Mouse (Mus musculus): ENCODE data around the gene Vps36.

Vps36 gene

GRCm38 (mm10) chr8:22262267-22262666 lies 69.7 kb downstream of the Vps36 start:
- Histone ChIP-seq H3K4me3 (replicated peaks; ENCODE audit: low read length) (no peak overlapping the region), H3K9me3 (ENCODE audit: low read length) (no peaks in the 10 kb centered on the region), H3K27me3 (ENCODE audit: insufficient read depth, low read length) (peaks cover 23% of the 10 kb centered on the region), H3K4me1 (replicated peaks; ENCODE audit: low read depth, low read length) (peaks cover 25% of the 10 kb centered on the region), H3K36me3 (ENCODE audit: insufficient read depth, low read length) (no peaks in the 10 kb centered on the region)
- no peak for TF ChIP-seq NANOG (IDR thresholded peaks at IDR 0.05; ENCODE audit: borderline replicate concordance, low read length)
- TF ChIP-seq CTCF (conservative IDR thresholded peaks at IDR 0.05; ENCODE audit: low read length), result no peak
- no peak for TF ChIP-seq POU5F1 (IDR thresholded peaks at IDR 0.05; ENCODE audit: borderline replicate concordance, low read length)

GRCm38 (mm10) chr8:22264292-22264691 lies 71.7 kb downstream of the Vps36 start:
- Histone ChIP-seq H3K36me3 (ENCODE audit: insufficient read depth, low read length) (no peaks in the 10 kb centered on the region), H3K27me3 (ENCODE audit: insufficient read depth, low read length) (peaks cover 3% of the 10 kb centered on the region), H3K4me3 (replicated peaks; ENCODE audit: low read length) (no peak overlapping the region), H3K4me1 (replicated peaks; ENCODE audit: low read depth, low read length) (peaks cover 13% of the 10 kb centered on the region), H3K9me3 (ENCODE audit: low read length) (no peaks in the 10 kb centered on the region)
- TF ChIP-seq CTCF (conservative IDR thresholded peaks at IDR 0.05; ENCODE audit: low read length), result no peak
- TF ChIP-seq NANOG (IDR thresholded peaks at IDR 0.05; ENCODE audit: borderline replicate concordance, low read length), result no peak
- TF ChIP-seq POU5F1 (IDR thresholded peaks at IDR 0.05; ENCODE audit: borderline replicate concordance, low read length), result no peak

DNA sequence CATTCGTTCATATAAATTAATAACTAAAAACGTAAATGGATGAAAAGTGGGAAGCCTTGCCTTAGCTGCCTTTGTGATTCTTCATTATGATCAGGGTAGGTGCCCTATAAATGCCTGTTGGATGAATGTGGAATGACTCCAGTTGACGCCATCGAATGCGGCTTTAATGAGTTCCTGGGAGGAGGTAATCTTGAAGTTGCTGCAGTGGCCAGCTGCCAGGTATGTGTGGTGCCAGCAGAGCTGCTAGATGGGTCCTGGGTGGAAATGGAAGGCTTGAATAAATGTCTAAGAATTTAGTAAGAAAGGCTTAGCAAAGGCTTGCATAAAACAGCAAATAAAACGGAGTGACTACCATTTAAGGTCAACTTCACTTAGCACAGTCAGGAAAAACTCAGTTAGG lies 72.2 kb downstream of the Vps36 start:
- TF ChIP-seq POU5F1 (IDR thresholded peaks at IDR 0.05; ENCODE audit: borderline replicate concordance, low read length), result no peak
- TF ChIP-seq NANOG (IDR thresholded peaks at IDR 0.05; ENCODE audit: borderline replicate concordance, low read length), result no peak
- TF ChIP-seq CTCF (conservative IDR thresholded peaks at IDR 0.05; ENCODE audit: low read length), result no peak
- Histone ChIP-seq H3K4me1 (replicated peaks; ENCODE audit: low read depth, low read length) (peaks cover 8% of the 10 kb centered on the region), H3K27me3 (ENCODE audit: insufficient read depth, low read length) (no peaks in the 10 kb centered on the region), H3K9me3 (ENCODE audit: low read length) (no peaks in the 10 kb centered on the region), H3K36me3 (ENCODE audit: insufficient read depth, low read length) (no peaks in the 10 kb centered on the region), H3K4me3 (replicated peaks; ENCODE audit: low read length) (no peak overlapping the region)

GRCm38 (mm10) chr8:22265194-22265593 lies 72.6 kb downstream of the Vps36 start:
- H3K4me1 ChIP-seq (replicated peaks; ENCODE audit: low read depth, low read length), result peaks cover 4% of the 10 kb centered on the region
- H3K9me3 ChIP-seq (ENCODE audit: low read length), result no peaks in the 10 kb centered on the region
- no peaks in the 10 kb centered on the region for H3K36me3 ChIP-seq (ENCODE audit: insufficient read depth, low read length)
- TF ChIP-seq CTCF (conservative IDR thresholded peaks at IDR 0.05; ENCODE audit: low read length) (no peak), NANOG (IDR thresholded peaks at IDR 0.05; ENCODE audit: borderline replicate concordance, low read length) (no peak), POU5F1 (IDR thresholded peaks at IDR 0.05; ENCODE audit: borderline replicate concordance, low read length) (no peak)
- no peak overlapping the region for H3K4me3 ChIP-seq (replicated peaks; ENCODE audit: low read length)
- H3K27me3 ChIP-seq (ENCODE audit: insufficient read depth, low read length), result no peaks in the 10 kb centered on the region

DNA sequence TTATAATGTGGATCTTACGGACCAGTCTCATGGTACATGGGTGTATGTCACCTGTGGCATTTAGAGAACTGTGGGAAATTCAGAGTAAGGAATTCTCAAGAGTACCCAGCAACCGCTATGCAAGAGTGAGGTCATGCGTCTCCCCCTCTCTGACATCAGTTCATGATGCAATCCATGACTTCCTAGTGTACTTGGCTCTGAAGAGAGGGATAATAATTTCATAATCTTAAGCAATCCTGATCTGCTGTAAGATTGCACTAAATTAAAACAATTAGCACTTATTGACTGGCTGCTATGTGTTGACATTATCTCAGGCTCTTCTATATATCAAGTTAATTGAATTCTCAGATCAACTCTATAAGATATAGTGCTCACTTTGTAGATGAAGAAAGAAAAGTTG lies 74.2 kb downstream of the Vps36 start:
- Histone ChIP-seq H3K4me3 (replicated peaks; ENCODE audit: low read length) (no peak overlapping the region), H3K4me1 (replicated peaks; ENCODE audit: low read depth, low read length) (no peaks in the 10 kb centered on the region), H3K27me3 (ENCODE audit: insufficient read depth, low read length) (no peaks in the 10 kb centered on the region), H3K36me3 (ENCODE audit: insufficient read depth, low read length) (no peaks in the 10 kb centered on the region), H3K9me3 (ENCODE audit: low read length) (no peaks in the 10 kb centered on the region)
- TF ChIP-seq POU5F1 (IDR thresholded peaks at IDR 0.05; ENCODE audit: borderline replicate concordance, low read length) (no peak), NANOG (IDR thresholded peaks at IDR 0.05; ENCODE audit: borderline replicate concordance, low read length) (no peak), CTCF (conservative IDR thresholded peaks at IDR 0.05; ENCODE audit: low read length) (no peak)
